Mouse (Mus musculus) naive thymus-derived CD4-positive, alpha-beta T cell, adult 5 months (primary cell): ENCODE data around the gene Tarsl2. TPM values are rescaled to one million over a fixed set of nuclear protein-coding genes. Genes with fewer than 3 reads are reported as not detected.

ENCODE experiments used
- polyA plus RNA-seq: library from polyadenylated mRNA; unstranded; fragments of 100-300 nt; shearing (Covaris generic); gene quantifications from one replicate; pipeline ENCODE4 v1.2.1, GENCODE M21; 2017

Tarsl2 gene
- polyA plus RNA-seq = 10.0 TPM

DNA sequence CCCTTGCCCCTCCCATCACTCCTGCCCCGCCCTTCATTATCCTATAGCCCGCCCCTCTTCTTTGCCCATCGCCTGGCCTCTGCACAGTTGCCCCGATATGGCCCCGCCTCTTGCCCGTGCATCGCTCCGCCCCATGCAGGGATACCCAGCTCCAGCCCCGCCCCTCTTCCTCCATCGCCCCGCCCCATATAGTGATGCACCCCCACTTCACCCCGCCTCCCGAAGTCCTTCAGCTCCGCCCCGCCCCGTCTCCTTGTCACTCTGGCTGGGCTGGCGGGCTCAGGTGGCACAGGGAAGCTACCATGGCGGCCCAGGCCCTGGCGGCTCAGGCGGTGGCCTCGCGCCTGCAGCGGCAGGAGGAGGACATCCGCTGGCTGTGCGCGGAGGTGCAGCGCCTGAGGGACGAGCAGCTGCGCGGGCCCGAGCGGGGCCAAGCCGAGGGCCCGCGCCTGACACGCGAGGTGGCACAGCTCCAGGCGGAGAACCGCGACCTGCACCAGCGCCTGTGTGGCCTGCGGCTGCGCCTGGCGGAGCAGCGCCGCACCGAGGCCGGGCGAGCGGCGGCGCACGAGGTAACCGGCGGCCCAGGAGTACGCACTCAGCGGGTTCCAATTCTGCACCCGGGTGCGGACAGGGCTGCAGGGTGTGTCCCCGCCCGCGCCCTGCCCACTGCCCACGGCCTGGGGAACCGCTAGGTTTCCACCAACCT, at the start of gene Tarsl2:
Gene Tarsl2, plus strand, starts transcription at position 256 of the 709 bp plus-strand sequence.

DNA sequence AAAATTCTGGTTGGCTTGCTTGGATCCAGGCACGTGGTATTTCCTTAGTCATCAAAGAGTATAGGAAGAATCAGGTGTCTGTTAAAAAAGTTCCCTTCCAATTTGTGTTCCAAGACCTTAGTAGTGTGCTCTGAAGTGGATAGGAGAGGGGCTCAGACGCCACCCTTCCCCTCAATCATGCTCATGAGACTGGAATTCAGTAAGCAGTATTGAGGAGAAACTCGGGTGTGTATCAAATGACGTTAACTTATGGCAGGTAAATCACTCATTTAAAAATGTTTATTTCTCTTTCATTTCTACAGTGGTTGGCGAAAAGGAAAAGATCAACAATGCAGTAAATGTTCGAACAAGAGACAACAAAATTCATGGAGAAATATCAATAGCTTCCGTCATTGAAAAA, 46.2 kb downstream of the Tarsl2 start, which contains the start of gene Tm2d3:
Gene Tm2d3, plus strand, starts transcription at position 301 of the 400 bp plus-strand sequence.

Other genes starting within 250 kb of the Tarsl2 start
- not detected for gene Tjp1, start 117.1 kb upstream of the Tarsl2 start, polyA plus RNA-seq
- gene Tm2d3, start 46.3 kb downstream of the Tarsl2 start, polyA plus RNA-seq = 38.9 TPM
- gene Pcsk6, start 216.8 kb downstream of the Tarsl2 start, polyA plus RNA-seq = not detected